Mouse (Mus musculus) hindbrain, embryonic 13.5 days (tissue): ENCODE data around the gene Cyb561d2. TPM values are rescaled to one million over a fixed set of nuclear protein-coding genes. Genes with fewer than 3 reads are reported as not detected.
A peak's percentile ranks its signal among the peaks of the same experiment; 100 is the strongest.

Source experiments
- ATAC-seq: fragments of 200-750 bp; cut with Nextera tagmentation; 2 replicates; pipeline ENCODE4 v1.8.0; 2017; ENCODE audit warnings: moderate TSS enrichment; ENCODE audit not compliant: low FRiP score
- H3K27ac ChIP-seq: fragments of 300-500 bp; sonication (generic); 2 replicates; pipeline ENCODE4 v1.5.1; 2015; ENCODE audit warnings: inconsistent platforms, mild to moderate bottlenecking, moderate library complexity
- H3K27me3 ChIP-seq: fragments of 300-500 bp; sonication (generic); 2 replicates; pipeline ENCODE4 v1.6.1; 2015; ENCODE audit warnings: mild to moderate bottlenecking, inconsistent platforms
- H3K36me3 ChIP-seq: fragments of 300-500 bp; sonication (generic); 2 replicates; pipeline ENCODE4 v1.6.1; 2015; ENCODE audit warnings: mild to moderate bottlenecking, inconsistent platforms
- H3K4me1 ChIP-seq: fragments of 300-500 bp; sonication (generic); replicated peaks from 2 replicates; pipeline ENCODE4 v1.6.1; 2015; ENCODE audit warnings: inconsistent platforms
- H3K4me2 ChIP-seq: fragments of 300-500 bp; sonication (generic); 2 replicates; pipeline ENCODE4 v1.6.1; 2015; ENCODE audit warnings: inconsistent platforms, mild to moderate bottlenecking, moderate library complexity
- H3K4me3 ChIP-seq: fragments of 300-500 bp; sonication (generic); 2 replicates; pipeline ENCODE4 v1.5.1; 2015; ENCODE audit warnings: mild to moderate bottlenecking, inconsistent platforms
- H3K9ac ChIP-seq: fragments of 300-500 bp; sonication (generic); 2 replicates; pipeline ENCODE4 v1.6.1; 2015; ENCODE audit warnings: mild to moderate bottlenecking, inconsistent platforms
- H3K9me3 ChIP-seq: fragments of 300-500 bp; sonication (generic); 2 replicates; pipeline ENCODE4 v1.6.1; 2016; ENCODE audit warnings: inconsistent platforms
- WGBS: fragments of 180-500 bp; shearing (Covaris S2); methylation state at CpG from one replicate; pipeline ENCODE4 v1.1.7; 2015; 5-methylcytosine and 5-hydroxymethylcytosine counted together
- polyA plus RNA-seq: library from polyadenylated mRNA; unstranded; fragments of >200 nt; fragmentation: Nextera tagmentation; extraction: Ambion mirVana; gene quantifications from 2 replicates; pipeline ENCODE4 v1.2.1, GENCODE M21; 2015

Gene Cyb561d2
- polyA plus RNA-seq, 1 experiment from 2014 or later, result 38.9 TPM

- H3K27ac ChIP-seq, result no peak overlapping the region
- ATAC-seq, result no peak
- H3K36me3 ChIP-seq, result peaks cover 31% of the 10 kb centered on the region
- WGBS, result 95% methylated on average over 17 of the region's 17 CpGs
- H3K4me3 ChIP-seq, result no peak overlapping the region
- peaks cover 61% of the 10 kb centered on the region for H3K4me1 ChIP-seq
- H3K9me3 ChIP-seq, result no peaks in the 10 kb centered on the region
- H3K27me3 ChIP-seq, result peaks cover 14% of the 10 kb centered on the region
- H3K9ac ChIP-seq, result no peak overlapping the region
- no peak overlapping the region for H3K4me2 ChIP-seq
These were observed 2.3 kb upstream of the Cyb561d2 start for GRCm38 (mm10) chr9:107544196-107544700.

GRCm38 (mm10) chr9:107543299-107543698, 1.3 kb upstream of the Cyb561d2 start:
- Histone ChIP-seq H3K4me3 (no peak overlapping the region), H3K4me1 (peaks cover 61% of the 10 kb centered on the region), H3K9me3 (no peaks in the 10 kb centered on the region), H3K36me3 (peaks cover 41% of the 10 kb centered on the region), H3K27me3 (peaks cover 4% of the 10 kb centered on the region), H3K4me2 (no peak overlapping the region), H3K9ac (no peak overlapping the region), H3K27ac (no peak overlapping the region)
- WGBS, result 90% methylated on average over 11 of the region's 11 CpGs
- no peak for ATAC-seq

- Histone ChIP-seq H3K9ac (peak overlapping the region; percentile 72), H3K9me3 (no peaks in the 10 kb centered on the region), H3K27ac (peak overlapping the region; percentile 74; the same call in 1 of the 2 replicates), H3K4me2 (peak overlapping the region; percentile 83), H3K4me1 (peaks cover 63% of the 10 kb centered on the region), H3K4me3 (peak overlapping the region; percentile 64), H3K36me3 (peaks cover 46% of the 10 kb centered on the region), H3K27me3 (no peaks in the 10 kb centered on the region)
- 39% methylated on average over 8 of the region's 8 CpGs for WGBS
- no peak for ATAC-seq
These were observed 728 bp upstream of the Cyb561d2 start for GRCm38 (mm10) chr9:107542721-107543120.

GRCm38 (mm10) chr9:107542352-107542686, 326 bp upstream of the Cyb561d2 start:
- Histone ChIP-seq H3K4me3 (peak overlapping the region; percentile 64), H3K9ac (peak overlapping the region; percentile 72), H3K36me3 (peaks cover 50% of the 10 kb centered on the region), H3K4me1 (peaks cover 63% of the 10 kb centered on the region), H3K9me3 (no peaks in the 10 kb centered on the region), H3K27ac (peak overlapping the region; percentile 74), H3K27me3 (no peaks in the 10 kb centered on the region), H3K4me2 (peak overlapping the region; percentile 83)
- WGBS, result 2% methylated on average over 11 of the region's 11 CpGs
- peak; percentile 25; the same call in 1 of the 2 replicates for ATAC-seq

GRCm38 (mm10) chr9:107541005-107541404, 988 bp downstream of the Cyb561d2 start:
- peak overlapping the region; percentile 72 for H3K9ac ChIP-seq
- no peaks in the 10 kb centered on the region for H3K9me3 ChIP-seq
- H3K27ac ChIP-seq, result 0 out of 2 replicates have a peak overlapping the region, but pooled peaks have one; percentile 70
- H3K36me3 ChIP-seq, result peaks cover 51% of the 10 kb centered on the region
- peaks cover 63% of the 10 kb centered on the region for H3K4me1 ChIP-seq
- peak overlapping the region; percentile 83 for H3K4me2 ChIP-seq
- H3K27me3 ChIP-seq, result no peaks in the 10 kb centered on the region
- ATAC-seq, result no peak
- peak overlapping the region; percentile 64 for H3K4me3 ChIP-seq
- 29% methylated on average over 10 of the region's 10 CpGs for WGBS

GRCm38 (mm10) chr9:107540420-107540819, 1.6 kb downstream of the Cyb561d2 start:
- 65% methylated on average over 4 of the region's 4 CpGs for WGBS
- H3K4me2 ChIP-seq, result peak overlapping the region; percentile 83
- peak overlapping the region; percentile 72; the same call in 1 of the 2 replicates for H3K9ac ChIP-seq
- H3K27me3 ChIP-seq, result no peaks in the 10 kb centered on the region
- H3K27ac ChIP-seq, result no peak overlapping the region
- peaks cover 51% of the 10 kb centered on the region for H3K36me3 ChIP-seq
- ATAC-seq, result no peak
- peaks cover 66% of the 10 kb centered on the region for H3K4me1 ChIP-seq
- no peaks in the 10 kb centered on the region for H3K9me3 ChIP-seq
- H3K4me3 ChIP-seq, result peak overlapping the region; percentile 64

GRCm38 (mm10) chr9:107539940-107540339, 2.1 kb downstream of the Cyb561d2 start:
- H3K9ac ChIP-seq, result 0 out of 2 replicates have a peak overlapping the region, but pooled peaks have one; percentile 5
- no peak overlapping the region for H3K27ac ChIP-seq
- H3K4me3 ChIP-seq, result no peak overlapping the region
- peaks cover 66% of the 10 kb centered on the region for H3K4me1 ChIP-seq
- H3K9me3 ChIP-seq, result no peaks in the 10 kb centered on the region
- peaks cover 49% of the 10 kb centered on the region for H3K36me3 ChIP-seq
- no peak overlapping the region for H3K4me2 ChIP-seq
- WGBS, result 98% methylated on average over 8 of the region's 8 CpGs
- no peak for ATAC-seq
- no peaks in the 10 kb centered on the region for H3K27me3 ChIP-seq

- H3K27me3 ChIP-seq, result no peaks in the 10 kb centered on the region
- no peak for ATAC-seq
- peaks cover 67% of the 10 kb centered on the region for H3K4me1 ChIP-seq
- H3K4me3 ChIP-seq, result no peak overlapping the region
- H3K36me3 ChIP-seq, result peaks cover 36% of the 10 kb centered on the region
- WGBS, result 97% methylated on average over 3 of the region's 3 CpGs
- H3K4me2 ChIP-seq, result no peak overlapping the region
- no peak overlapping the region for H3K9ac ChIP-seq
- H3K27ac ChIP-seq, result no peak overlapping the region
- no peaks in the 10 kb centered on the region for H3K9me3 ChIP-seq
These were observed 3.3 kb downstream of the Cyb561d2 start for GRCm38 (mm10) chr9:107538711-107539110.

- peaks cover 67% of the 10 kb centered on the region for H3K4me1 ChIP-seq
- WGBS, result 95% methylated on average over 7 of the region's 7 CpGs
- peaks cover 32% of the 10 kb centered on the region for H3K36me3 ChIP-seq
These were observed 3.8 kb downstream of the Cyb561d2 start for GRCm38 (mm10) chr9:107538231-107538630.

GRCm38 (mm10) chr9:107534408-107535202, 7.4 kb downstream of the Cyb561d2 start:
- Histone ChIP-seq H3K4me3 (peak overlapping the region; percentile 93), H3K9me3 (no peaks in the 10 kb centered on the region), H3K4me2 (peak overlapping the region; percentile 100), H3K27ac (peak overlapping the region; percentile 78), H3K27me3 (0 out of 2 replicates have a peak, but pooled peaks cover 5% of the 10 kb centered on the region), H3K36me3 (peaks cover 24% of the 10 kb centered on the region), H3K9ac (peak overlapping the region; percentile 93), H3K4me1 (peaks cover 40% of the 10 kb centered on the region)
- ATAC-seq, result peak; percentile 38; the same call in 1 of the 2 replicates
- WGBS, result under 1% methylated on average over 40 of the region's 40 CpGs

More at GRCm38 (mm10) chr9:107538231-107538630, 3.8 kb downstream of the Cyb561d2 start:
- Histone ChIP-seq H3K4me2 (no peak overlapping the region; the same call in 1 of the 2 replicates), H3K27me3 (no peaks in the 10 kb centered on the region), H3K4me3 (no peak overlapping the region), H3K27ac (no peak overlapping the region), H3K9me3 (no peaks in the 10 kb centered on the region), H3K9ac (no peak overlapping the region)
- ATAC-seq, result no peak

- H3K4me2 ChIP-seq, result peak within 1 kb of the TSS; percentile 100
- under 1% methylated on average over 48 of the region's 48 CpGs for WGBS
- ATAC-seq, result peak; percentile 98
- H3K9me3 ChIP-seq, result no peaks in the 10 kb centered on the region
- H3K27me3 ChIP-seq, result 0 out of 2 replicates have a peak, but pooled peaks cover 5% of the 10 kb centered on the region
- H3K4me3 ChIP-seq, result peak within 1 kb of the TSS; percentile 93
- H3K27ac ChIP-seq, result peak within 1 kb of the TSS; percentile 78
- peak within 1 kb of the TSS; percentile 93 for H3K9ac ChIP-seq
- peaks cover 40% of the 10 kb centered on the region for H3K4me1 ChIP-seq
- peaks cover 17% of the 10 kb centered on the region for H3K36me3 ChIP-seq
These were observed 8.1 kb downstream of the Cyb561d2 start, which contains the start of gene Tmem115 for GRCm38 (mm10) chr9:107533791-107534407. Tmem115 (plus strand) TSS chr9:107533945.
